Mouse (Mus musculus) gastrocnemius, adult 8-10 months (tissue): Measurements from ENCODE around the gene Acpp. TPM values are rescaled to one million over a fixed set of nuclear protein-coding genes. Genes with fewer than 3 reads are reported as not detected.

Experiments used
- DNase-seq, 2 experiments: peaks; one replicate each; pipeline ENCODE4 v3.0.0; 2022; ENCODE audit warnings: low spot score in 2 of 2
- total RNA-seq, 4 experiments: library from RNA; stranded (reverse); gene quantifications; 2 replicates each; pipeline ENCODE4 v1.2.4; 2022

The Acpp gene
- total RNA-seq, 4 experiments from 2014 or later = 0.21 TPM; not detected in 3

- no peak for DNase-seq
Measured at GRCm38 (mm10) chr9:104305333-104306111, 32.0 kb downstream of the Acpp start.

- no peak for DNase-seq
Measured at GRCm38 (mm10) chr9:104304800-104305199, 32.7 kb downstream of the Acpp start.

GRCm38 (mm10) chr9:104304376-104304775 lies 33.2 kb downstream of the Acpp start:
- DNase-seq = no peak

GRCm38 (mm10) chr9:104300569-104300968 lies 37.0 kb downstream of the Acpp start:
- no peak for DNase-seq

GRCm38 (mm10) chr9:104297041-104297440 lies 40.5 kb downstream of the Acpp start:
- no peak for DNase-seq

GRCm38 (mm10) chr9:104284934-104285333 lies 52.6 kb downstream of the Acpp start:
- no peak for DNase-seq

GRCm38 (mm10) chr9:104282536-104282935 lies 55.0 kb downstream of the Acpp start:
- no peak for DNase-seq

GRCm38 (mm10) chr9:104281737-104282136 lies 55.8 kb downstream of the Acpp start:
- DNase-seq = peak in 1 of 2 experiments; percentile 20

GRCm38 (mm10) chr9:104280725-104281495 lies 56.6 kb downstream of the Acpp start:
- DNase-seq = no peak

- no peak for DNase-seq
Measured at GRCm38 (mm10) chr9:104277528-104278162, 59.9 kb downstream of the Acpp start.

GRCm38 (mm10) chr9:104275084-104275785 lies 62.3 kb downstream of the Acpp start:
- no peak for DNase-seq

- DNase-seq = no peak
Measured at GRCm38 (mm10) chr9:104272057-104272456, 65.5 kb downstream of the Acpp start.

- DNase-seq = no peak
Measured at GRCm38 (mm10) chr9:104271642-104272041, 65.9 kb downstream of the Acpp start.

GRCm38 (mm10) chr9:104269944-104270343 lies 67.6 kb downstream of the Acpp start:
- DNase-seq = no peak

GRCm38 (mm10) chr9:104269349-104269871 lies 68.1 kb downstream of the Acpp start:
- DNase-seq = no peak

- DNase-seq = no peak
Measured at GRCm38 (mm10) chr9:104264567-104264966, 73.0 kb downstream of the Acpp start.

- DNase-seq = peak; percentile 99
Measured at GRCm38 (mm10) chr9:104262823-104263352, 74.7 kb downstream of the Acpp start, which contains the start of gene Dnajc13. TSS of gene Dnajc13 (minus strand) at chr9:104262930.

- no peak for DNase-seq
Measured at GRCm38 (mm10) chr9:104262016-104262762, 75.4 kb downstream of the Acpp start.

GRCm38 (mm10) chr9:104260306-104260705 lies 77.2 kb downstream of the Acpp start:
- DNase-seq = no peak

- DNase-seq = no peak
Measured at GRCm38 (mm10) chr9:104256085-104256484, 81.5 kb downstream of the Acpp start.
